Mouse (Mus musculus) effector memory CD4-positive, alpha-beta T cell, adult 5 months (primary cell): ENCODE measurements around the gene Vmn2r107. TPM values are rescaled to one million over a fixed set of nuclear protein-coding genes. Genes with fewer than 3 reads are reported as not detected.

Experiments used
- polyA plus RNA-seq: library from polyadenylated mRNA; unstranded; fragments of 100-300 nt; shearing (Covaris generic); gene quantifications from one replicate; pipeline ENCODE4 v1.2.1, GENCODE M21; 2017

Gene Vmn2r107
- not detected for polyA plus RNA-seq

GRCm38 (mm10) chr17:20344942-20345341 is at the start of gene Vmn2r107:
TSS of gene Vmn2r107 (plus strand) at chr17:20345242.

GRCm38 (mm10) chr17:20413846-20414245 is 68.8 kb downstream of the Vmn2r107 start, which contains the start of gene Vmn1r224:
TSS of gene Vmn1r224 (plus strand) at chr17:20414146.

Other genes with a start within 250 kb of the Vmn2r107 start
- not detected for gene Fpr-rs7, start 231.0 kb upstream of the Vmn2r107 start, polyA plus RNA-seq
- gene Fpr-rs6, start 162.1 kb upstream of the Vmn2r107 start, polyA plus RNA-seq = not detected
- gene Vmn2r105, start 110.2 kb upstream of the Vmn2r107 start, polyA plus RNA-seq = 0.12 TPM
- gene Vmn2r106, start 59.7 kb upstream of the Vmn2r107 start, polyA plus RNA-seq = 0.12 TPM
- gene Vmn1r224, start 68.9 kb downstream of the Vmn2r107 start, polyA plus RNA-seq = not detected
- not detected for gene Vmn2r108, start 136.1 kb downstream of the Vmn2r107 start, polyA plus RNA-seq
- gene Vmn1r225, start 152.9 kb downstream of the Vmn2r107 start, polyA plus RNA-seq = not detected
- gene Vmn2r109, start 219.5 kb downstream of the Vmn2r107 start, polyA plus RNA-seq = not detected